Mouse (Mus musculus) layer of hippocampus, adult 9-10 months (tissue): ENCODE results near the gene Fstl1.

Experiments
- DNase-seq: peaks from one replicate; pipeline ENCODE4 v3.0.0; 2022; ENCODE audit warnings: low spot score

Fstl1 gene

DNA sequence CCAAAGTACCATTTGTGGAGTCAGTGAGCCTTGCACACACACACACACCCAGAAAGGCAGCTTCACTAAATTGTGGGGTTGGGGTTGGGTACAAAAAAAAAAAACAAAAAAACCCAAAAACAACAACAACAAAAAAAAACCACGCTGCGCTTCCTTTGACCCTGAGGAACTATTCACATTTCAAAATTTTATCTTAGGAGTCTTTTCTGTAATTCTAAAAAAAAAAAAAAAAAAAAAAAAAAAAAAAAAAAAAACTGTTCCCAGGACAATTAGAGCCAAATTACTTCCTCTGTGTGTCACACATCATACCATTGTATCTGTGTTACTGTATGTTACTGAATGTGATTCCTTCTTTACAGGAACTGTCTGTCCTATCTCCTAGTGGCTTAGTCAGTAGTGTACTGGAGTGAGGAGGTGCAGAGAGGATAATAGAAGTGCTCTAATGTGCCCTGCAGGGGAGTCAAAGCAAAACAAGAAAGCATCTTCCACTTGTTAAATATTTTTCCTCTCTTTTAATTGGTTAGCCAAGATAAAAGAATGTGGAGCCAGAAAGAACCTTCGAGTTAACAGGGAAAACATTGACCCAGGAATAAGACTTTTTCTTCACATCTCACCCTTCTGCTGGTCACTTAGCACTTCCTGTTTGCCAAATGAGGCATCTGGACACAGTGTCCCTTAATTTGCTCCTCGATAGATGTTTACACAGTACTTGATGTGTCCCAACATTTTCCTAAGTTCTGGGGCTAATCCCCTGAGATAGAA, 93.0 kb downstream of the Fstl1 start:
- DNase-seq, result no peak

DNA sequence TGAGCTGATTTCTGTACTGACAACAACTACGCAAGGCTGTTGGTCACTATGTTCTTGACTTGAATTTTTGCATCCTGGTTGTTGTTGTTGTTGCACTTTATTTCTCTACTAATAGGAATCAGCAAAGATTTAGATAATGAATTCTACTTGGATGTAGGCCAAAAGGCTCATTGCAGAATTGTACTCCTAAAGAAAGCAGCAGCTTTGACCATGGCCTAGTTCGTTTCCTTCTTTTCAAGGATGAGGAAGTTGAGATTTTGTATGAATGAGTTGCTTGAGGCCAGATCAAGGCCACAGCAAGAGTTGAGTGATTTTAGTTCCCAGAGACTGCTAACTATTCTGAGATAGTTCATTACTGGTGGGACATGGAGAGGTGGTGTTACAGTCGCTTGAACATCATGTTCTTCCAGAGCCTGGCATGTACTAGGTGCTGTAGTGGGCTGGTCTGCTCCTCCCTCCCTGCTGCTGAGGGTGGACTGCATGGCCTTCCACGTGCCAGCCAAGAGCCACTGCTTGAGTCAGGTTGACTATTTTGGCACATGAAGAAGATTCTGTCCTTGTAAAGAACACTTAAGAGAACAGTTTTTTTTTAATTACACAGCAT, 94.5 kb downstream of the Fstl1 start:
- no peak for DNase-seq

GRCm38 (mm10) chr16:37874501-37875235, 98.0 kb downstream of the Fstl1 start:
- DNase-seq, result no peak

- DNase-seq, result no peak
Observed at GRCm38 (mm10) chr16:37877406-37877805, 100.7 kb downstream of the Fstl1 start.

- DNase-seq, result no peak
Observed at GRCm38 (mm10) chr16:37878951-37879505, 102.4 kb downstream of the Fstl1 start.

GRCm38 (mm10) chr16:37879750-37880419, 103.2 kb downstream of the Fstl1 start:
- no peak for DNase-seq

- DNase-seq, result no peak
Observed at GRCm38 (mm10) chr16:37881168-37881567, 104.5 kb downstream of the Fstl1 start.
